Mouse (Mus musculus) heart, adult 2 months (tissue): Measurements from ENCODE around the gene Tmem129. TPM values are rescaled to one million over a fixed set of nuclear protein-coding genes. Genes with fewer than 3 reads are reported as not detected.

Experiments used
- DNase-seq, 2 experiments: peaks; one replicate each; pipeline ENCODE4 v3.0.0; 2021
- H3K27ac ChIP-seq: fragments of 200-600 bp; 2 replicates; pipeline ENCODE4 v1.8.1; 2022
- H3K27me3 ChIP-seq: fragments of 200-500 bp; 2 replicates; pipeline ENCODE4 v1.6.1; 2012; ENCODE audit warnings: mild to moderate bottlenecking, low read length, inconsistent platforms, mixed read lengths; ENCODE audit not compliant: control insufficient read depth, insufficient read depth
- H3K36me3 ChIP-seq: fragments of 200-500 bp; 2 replicates; pipeline ENCODE4 v1.6.1; 2012; ENCODE audit warnings: low read length, inconsistent platforms; ENCODE audit not compliant: control insufficient read depth, insufficient read depth
- H3K4me1 ChIP-seq: fragments of 200-500 bp; 2 replicates; pipeline ENCODE4 v1.6.1; 2011; ENCODE audit warnings: low read length; ENCODE audit not compliant: control insufficient read depth, insufficient read depth
- H3K4me3 ChIP-seq: fragments of 200-600 bp; 2 replicates; pipeline ENCODE4 v1.8.1; 2022
- H3K79me2 ChIP-seq: fragments of 200-500 bp; replicated peaks from 2 replicates; pipeline ENCODE4 v1.6.1; 2012; ENCODE audit warnings: mild to moderate bottlenecking, inconsistent platforms, low read length, moderate library complexity, mixed read lengths; ENCODE audit not compliant: control insufficient read depth, insufficient read depth
- H3K9ac ChIP-seq: fragments of 200-500 bp; 2 replicates; pipeline ENCODE4 v1.6.1; 2012; ENCODE audit warnings: low read depth, mild to moderate bottlenecking, control low read depth, inconsistent platforms, low read length, mixed read lengths
- CTCF ChIP-seq: fragments of 200-600 bp; IDR thresholded peaks from 2 replicates; pipeline ENCODE4 v1.8.1; 2022; ENCODE audit warnings: antibody characterized with exemption, mild to moderate bottlenecking, moderate library complexity
- EP300 ChIP-seq: fragments of 200-500 bp; IDR thresholded peaks from 2 replicates; pipeline ENCODE4 v1.6.1; 2011; ENCODE audit warnings: low read depth, low read length, control low read depth; ENCODE audit not compliant: insufficient read depth
- POLR2A ChIP-seq: fragments of 200-500 bp; IDR thresholded peaks from 2 replicates; pipeline ENCODE4 v1.6.1; 2011; ENCODE audit warnings: mild to moderate bottlenecking, low read depth, low read length, control low read depth; ENCODE audit not compliant: insufficient read depth
- WGBS: fragments of 180-500 bp; shearing (Covaris S2); methylation state at CpG from one replicate; pipeline ENCODE4 v1.1.7; 2018; 5-methylcytosine and 5-hydroxymethylcytosine counted together
- intact Hi-C: fragments of 180-260 bp; cut with DNase I; formaldehyde crosslinking; loops from one replicate; pipeline ENCODE4 v1.15.1; 2025
- polyA plus RNA-seq: library from polyadenylated mRNA; depleted of rRNA; stranded (reverse); fragments of >200 nt; gene quantifications from 2 replicates; pipeline ENCODE4 v1.2.3, GENCODE M21; 2012
- total RNA-seq, 2 experiments: library from RNA; stranded (reverse); gene quantifications; 2 replicates each; pipeline ENCODE4 v1.2.3; 2021

Tmem129 gene
- total and polyA plus RNA-seq, 3 experiments: 19.3 to 40.1 (median 21.8) TPM

DNA sequence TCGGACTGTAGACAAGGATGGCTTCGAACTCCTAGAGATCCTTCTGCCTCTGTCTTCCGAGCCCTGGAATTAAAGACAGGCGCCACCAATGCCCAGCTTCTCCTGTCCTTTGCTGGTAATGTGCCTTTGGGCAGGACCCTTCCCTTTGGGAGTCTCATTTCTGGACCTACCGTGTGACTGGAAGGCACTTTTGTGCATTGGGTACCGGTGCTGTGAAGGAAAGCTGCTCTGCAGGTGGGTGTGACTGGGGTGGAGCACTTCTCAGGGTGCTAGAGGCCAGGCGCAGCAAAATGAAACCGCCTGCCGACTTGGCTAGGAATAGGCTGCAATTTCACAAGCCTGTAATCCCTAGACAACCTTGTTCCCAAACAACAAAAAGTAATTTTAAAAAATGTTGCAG, 28.2 kb downstream of the Tmem129 start:
- intact Hi-C loops: loop anchor here (2.0 to 5.0 kb wide), 2 partner anchors 21 to 307 kb away; partner anchors contain the start of gene Nelfa
- Histone ChIP-seq H3K79me2 (peaks cover 5% of the 10 kb centered on the region), H3K9ac (peak overlapping the region; percentile 30), H3K4me1 (peaks cover 14% of the 10 kb centered on the region), H3K27me3 (no peaks in the 10 kb centered on the region), H3K27ac (peak overlapping the region; percentile 91), H3K36me3 (no peaks in the 10 kb centered on the region), H3K4me3 (peak overlapping the region; percentile 60)
- WGBS: 2% methylated on average over 9 of the region's 9 CpGs
- TF ChIP-seq CTCF (no peak), EP300 (0 out of 2 replicates have a peak, but pooled peaks have one; percentile 0)
- DNase-seq: peak in 1 of 2 experiments; percentile 69

- TF ChIP-seq EP300: peak; percentile 19; the same call in 1 of the 2 replicates
- TF ChIP-seq CTCF: peak; percentile 51
- peak; percentile 94 for TF ChIP-seq POLR2A
- intact Hi-C loops: no loop called here
- peak within 1 kb of the TSS; percentile 91 for H3K9ac ChIP-seq
Measured at GRCm38 (mm10) chr5:33629301-33629987, 28.8 kb downstream of the Tmem129 start, which contains the start of the genes Fam53a and Gm9903. TSS of gene Fam53a (minus strand) at chr5:33629635. TSS of gene Gm9903 (plus strand) at chr5:33629925.

DNA sequence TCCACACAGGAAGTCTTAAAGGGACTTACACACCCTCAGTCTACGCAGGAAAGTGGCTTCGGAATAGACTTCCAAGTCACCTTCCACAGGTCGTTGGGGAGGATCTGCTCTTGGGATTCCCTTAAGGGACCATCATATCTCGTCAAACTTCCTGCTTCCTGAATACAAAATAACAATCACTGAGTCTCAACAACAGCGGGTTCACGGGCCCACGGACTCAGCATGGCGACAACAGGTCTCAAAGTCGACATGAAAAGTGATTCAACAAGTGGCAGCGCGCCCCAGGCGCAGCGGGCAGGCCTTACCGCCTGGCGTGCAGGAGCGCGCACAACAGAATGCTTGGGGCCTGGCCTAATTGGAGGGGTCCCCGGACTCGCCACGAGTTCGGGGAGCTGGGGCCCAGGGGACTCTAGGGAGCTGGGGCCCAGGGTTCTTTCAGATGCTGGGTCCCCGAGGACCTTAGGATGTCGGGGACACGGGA, 29.4 kb downstream of the Tmem129 start:
- TF ChIP-seq CTCF: no peak
- peaks cover 6% of the 10 kb centered on the region for H3K79me2 ChIP-seq
- peaks cover 14% of the 10 kb centered on the region for H3K4me1 ChIP-seq
- no peaks in the 10 kb centered on the region for H3K27me3 ChIP-seq
- under 1% methylated on average over 24 of the region's 24 CpGs for WGBS
- DNase-seq: no peak
- intact Hi-C loops: no loop called here
- peak overlapping the region; percentile 80 for H3K27ac ChIP-seq
- peaks cover 3% of the 10 kb centered on the region; the same call in 1 of the 2 replicates for H3K36me3 ChIP-seq
- H3K9ac ChIP-seq: peak overlapping the region; percentile 91
- H3K4me3 ChIP-seq: peak overlapping the region; percentile 75

More at GRCm38 (mm10) chr5:33629301-33629987, 28.8 kb downstream of the Tmem129 start, which contains the start of the genes Fam53a and Gm9903:
- Histone ChIP-seq H3K36me3 (no peaks in the 10 kb centered on the region), H3K79me2 (peaks cover 6% of the 10 kb centered on the region), H3K27ac (peak within 1 kb of the TSS; percentile 91), H3K4me3 (peak within 1 kb of the TSS; percentile 75), H3K27me3 (no peaks in the 10 kb centered on the region), H3K4me1 (peaks cover 14% of the 10 kb centered on the region)
- DNase-seq: peak; percentile 100
- WGBS: 1% methylated on average over 99 of the region's 99 CpGs

DNA sequence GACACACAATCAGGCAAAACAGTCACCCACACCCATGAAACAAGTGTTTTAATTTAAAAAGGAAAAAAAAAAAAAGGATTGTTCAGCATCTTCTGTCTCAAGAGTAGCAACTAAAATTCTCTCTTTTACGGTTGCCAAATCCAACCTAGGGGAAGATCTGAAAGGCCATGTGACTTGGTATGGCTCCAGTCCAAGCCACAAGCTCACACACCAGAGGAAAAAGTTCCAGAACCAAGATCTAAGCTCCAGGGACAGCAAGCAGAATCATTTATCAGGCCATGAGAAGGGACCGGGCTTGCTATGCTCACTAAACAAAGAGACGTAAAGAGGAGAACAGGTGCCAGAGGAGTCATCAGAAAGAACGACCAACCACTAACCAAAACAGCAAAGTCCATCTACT, 30.2 kb downstream of the Tmem129 start:
- intact Hi-C loops: no loop called here
- Histone ChIP-seq H3K27me3 (no peaks in the 10 kb centered on the region), H3K4me3 (peak overlapping the region; percentile 75), H3K9ac (no peak overlapping the region; the same call in 1 of the 2 replicates), H3K79me2 (peaks cover 8% of the 10 kb centered on the region), H3K27ac (peak overlapping the region; percentile 80), H3K4me1 (peaks cover 16% of the 10 kb centered on the region), H3K36me3 (peaks cover 5% of the 10 kb centered on the region; the same call in 1 of the 2 replicates)
- peak in 1 of 2 experiments; percentile 44 for DNase-seq
- 9% methylated on average over 4 of the region's 4 CpGs for WGBS
- TF ChIP-seq POLR2A: no peak
- no peak for TF ChIP-seq EP300
- TF ChIP-seq CTCF: no peak

GRCm38 (mm10) chr5:33623766-33624165, 34.5 kb downstream of the Tmem129 start:
- intact Hi-C loops: no loop called here
- WGBS: 37% methylated on average over 3 of the region's 3 CpGs
- TF ChIP-seq CTCF: no peak
- no peak for TF ChIP-seq EP300

GRCm38 (mm10) chr5:33622671-33623070, 35.5 kb downstream of the Tmem129 start:
- H3K36me3 ChIP-seq: peaks cover 9% of the 10 kb centered on the region; the same call in 1 of the 2 replicates
- no peak for TF ChIP-seq EP300
- no peak for TF ChIP-seq POLR2A
- no peak for TF ChIP-seq CTCF
- peaks cover 11% of the 10 kb centered on the region for H3K4me1 ChIP-seq
- no peak overlapping the region for H3K9ac ChIP-seq
- no peak for DNase-seq
- peaks cover 8% of the 10 kb centered on the region for H3K79me2 ChIP-seq
- intact Hi-C loops: no loop called here
- no peak overlapping the region for H3K27ac ChIP-seq
- H3K27me3 ChIP-seq: no peaks in the 10 kb centered on the region
- no peak overlapping the region for H3K4me3 ChIP-seq
- WGBS: 90% methylated on average over 2 of the region's 2 CpGs

More at GRCm38 (mm10) chr5:33623766-33624165, 34.5 kb downstream of the Tmem129 start:
- H3K9ac ChIP-seq: no peak overlapping the region
- peaks cover 8% of the 10 kb centered on the region for H3K79me2 ChIP-seq
- H3K4me3 ChIP-seq: no peak overlapping the region
- H3K27ac ChIP-seq: no peak overlapping the region
- H3K27me3 ChIP-seq: no peaks in the 10 kb centered on the region
- DNase-seq: no peak
- peaks cover 9% of the 10 kb centered on the region; the same call in 1 of the 2 replicates for H3K36me3 ChIP-seq
- peaks cover 15% of the 10 kb centered on the region for H3K4me1 ChIP-seq
